Mouse (Mus musculus) R1 (cell line): ENCODE results near the gene Cdh20.

Experiments used
- DNase-seq: peaks from one replicate; pipeline ENCODE4 v3.0.0-alpha.2; 2018; ENCODE audit warnings: low read depth, low spot score

Cdh20 gene

GRCm38 (mm10) chr1:104768371-104769249 lies at the start of gene Cdh20:
Cdh20 (plus strand) TSS chr1:104768529.
- DNase-seq: peak; percentile 61

GRCm38 (mm10) chr1:104746816-104747215 lies 21.5 kb upstream of the Cdh20 start:
- DNase-seq: no peak

- DNase-seq: no peak
Measured at GRCm38 (mm10) chr1:104747438-104747837, 20.9 kb upstream of the Cdh20 start.

- no peak for DNase-seq
Measured at GRCm38 (mm10) chr1:104754483-104754882, 13.8 kb upstream of the Cdh20 start.

- DNase-seq: no peak
Measured at GRCm38 (mm10) chr1:104755896-104756295, 12.4 kb upstream of the Cdh20 start.

- DNase-seq: peak; percentile 27
Measured at GRCm38 (mm10) chr1:104769250-104769607, 900 bp downstream of the Cdh20 start.

GRCm38 (mm10) chr1:104771937-104772336 lies 3.6 kb downstream of the Cdh20 start:
- no peak for DNase-seq

GRCm38 (mm10) chr1:104773207-104773606 lies 4.9 kb downstream of the Cdh20 start:
- DNase-seq: no peak

- DNase-seq: no peak
Measured at GRCm38 (mm10) chr1:104793488-104793887, 25.2 kb downstream of the Cdh20 start.

- DNase-seq: no peak
Measured at GRCm38 (mm10) chr1:104796146-104796545, 27.8 kb downstream of the Cdh20 start.

- DNase-seq: no peak
Measured at GRCm38 (mm10) chr1:104797139-104797538, 28.8 kb downstream of the Cdh20 start.

GRCm38 (mm10) chr1:104804746-104805145 lies 36.4 kb downstream of the Cdh20 start:
- no peak for DNase-seq

GRCm38 (mm10) chr1:104807214-104807613 lies 38.9 kb downstream of the Cdh20 start:
- DNase-seq: no peak

GRCm38 (mm10) chr1:104817510-104817909 lies 49.2 kb downstream of the Cdh20 start:
- DNase-seq: no peak

- no peak for DNase-seq
Measured at GRCm38 (mm10) chr1:104828106-104828505, 59.8 kb downstream of the Cdh20 start.

GRCm38 (mm10) chr1:104838206-104838915 lies 70.0 kb downstream of the Cdh20 start:
- peak; percentile 71 for DNase-seq

GRCm38 (mm10) chr1:104839051-104839450 lies 70.7 kb downstream of the Cdh20 start:
- no peak for DNase-seq

GRCm38 (mm10) chr1:104848256-104848919 lies 80.1 kb downstream of the Cdh20 start:
- DNase-seq: no peak

GRCm38 (mm10) chr1:104848920-104849272 lies 80.6 kb downstream of the Cdh20 start:
- DNase-seq: peak; percentile 14

- no peak for DNase-seq
Measured at GRCm38 (mm10) chr1:104877384-104877783, 109.1 kb downstream of the Cdh20 start.

- no peak for DNase-seq
Measured at GRCm38 (mm10) chr1:104901815-104902214, 133.5 kb downstream of the Cdh20 start.

- DNase-seq: no peak
Measured at GRCm38 (mm10) chr1:104903409-104903808, 135.1 kb downstream of the Cdh20 start.
